Mouse (Mus musculus) frontal cortex, postnatal 36 days (tissue): ENCODE measurements at regions not wholly inside any gene's neighbourhood (a gene's known extent, or its start where the extent isn't known, plus 50 kb on each side); places are given as distances from the start of the nearest gene placed in this dataset.
"Not testable (repeated sequence)": the region's sequence is repeated elsewhere in the genome, so short reads cannot be mapped to it uniquely, and the experiment has no call there.

Experiments
- DNase-seq, 2 experiments: peaks; one replicate each; pipeline ENCODE4 v3.0.0; 2022; ENCODE audit warnings: low spot score in 2 of 2

DNA sequence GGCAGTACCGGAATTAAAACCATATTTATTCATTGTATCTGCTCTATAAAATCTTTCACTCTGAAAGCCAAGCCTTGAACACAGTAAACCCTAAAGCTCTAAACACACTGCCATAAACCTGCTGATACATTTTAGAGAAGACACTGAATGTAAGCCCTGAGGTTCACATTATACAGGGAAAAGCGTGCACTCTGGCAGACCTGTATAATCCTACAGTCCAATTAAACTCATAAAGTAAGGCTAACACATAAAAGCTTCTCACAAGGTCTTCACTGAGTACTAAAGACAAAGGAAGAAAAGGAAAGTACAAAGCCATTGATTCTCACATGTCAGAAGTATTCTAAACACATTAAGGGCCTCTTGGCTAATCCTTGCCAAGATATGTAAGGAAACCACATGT is 302.8 kb downstream of the Cylc2 start:
- DNase-seq, result no peak

DNA sequence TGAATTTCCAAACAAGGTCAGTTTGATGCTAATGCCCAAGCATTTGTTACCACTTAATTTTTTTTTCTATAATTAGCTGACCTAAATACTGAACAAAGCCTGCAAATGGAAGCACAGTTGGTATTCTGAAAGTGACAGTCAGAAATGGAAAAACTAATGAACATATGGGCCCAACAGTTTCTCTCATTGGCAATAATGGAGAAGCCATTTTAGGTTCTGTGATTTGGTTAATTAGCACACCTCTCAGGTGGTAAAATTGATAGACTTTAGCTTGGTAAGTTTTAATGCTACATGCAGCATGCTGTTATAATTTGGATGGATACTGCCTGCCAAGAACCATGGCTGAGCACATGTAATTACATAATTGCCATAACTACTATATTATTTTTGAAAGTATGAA is 303.3 kb downstream of the Cylc2 start:
- DNase-seq, result no peak

DNA sequence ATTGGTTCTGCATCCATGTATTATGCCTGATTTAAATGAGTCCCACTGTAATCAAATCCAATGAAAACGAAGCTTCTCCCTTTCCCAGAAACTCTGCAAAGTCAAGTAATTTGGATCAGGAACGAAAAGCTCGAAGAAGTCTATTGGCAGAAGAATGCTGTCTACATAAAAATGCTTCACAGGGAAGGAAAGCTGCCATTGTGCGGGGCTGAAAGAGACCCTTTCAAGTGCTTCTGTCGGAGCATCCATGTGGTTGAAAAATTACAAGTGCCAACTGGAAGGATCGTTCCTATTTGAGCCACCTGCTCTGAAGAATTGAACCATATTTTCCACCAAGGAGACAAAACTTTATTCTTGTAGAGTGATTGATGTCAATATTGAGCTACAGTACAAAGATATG is 328.9 kb downstream of the Cylc2 start:
- DNase-seq, result no peak

DNA sequence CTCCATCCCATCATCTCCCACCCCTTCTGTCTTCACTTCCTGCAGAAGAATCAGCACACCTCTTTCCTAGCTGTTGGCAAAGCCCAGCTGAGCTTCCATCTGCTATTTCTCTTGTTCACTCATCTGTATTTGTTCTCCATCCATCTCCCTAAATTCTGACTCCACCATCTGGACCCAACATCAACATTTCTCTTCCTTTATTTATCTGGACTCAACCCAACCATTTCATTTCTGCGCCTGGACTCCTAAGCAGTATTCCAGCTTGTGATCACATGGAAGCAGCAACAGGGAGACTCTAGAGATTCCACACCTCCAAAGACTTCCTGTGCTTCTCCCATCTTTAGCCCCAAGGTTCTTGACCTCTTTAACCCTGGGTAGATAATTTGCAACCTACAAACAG is 343.2 kb downstream of the Cylc2 start:
- no peak for DNase-seq

DNA sequence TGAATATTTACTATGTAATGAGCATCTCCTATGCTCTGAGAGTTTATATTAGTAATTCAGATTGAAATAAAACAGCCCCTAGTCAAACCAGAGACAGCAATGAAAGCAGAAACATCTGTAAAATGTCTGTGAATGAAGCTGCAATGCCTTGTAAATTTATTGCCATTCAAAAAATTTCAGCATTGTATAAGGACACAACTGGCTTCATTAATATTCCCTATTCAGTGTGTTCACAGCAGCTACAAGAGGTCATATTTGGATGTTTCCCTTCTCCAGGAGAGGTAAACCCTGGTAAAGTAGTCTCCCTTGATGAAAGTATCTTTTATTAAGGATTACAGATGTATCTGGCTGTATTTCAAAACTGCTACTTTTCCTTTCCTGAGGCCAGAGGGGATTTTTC is 343.6 kb downstream of the Cylc2 start:
- DNase-seq, result no peak

DNA sequence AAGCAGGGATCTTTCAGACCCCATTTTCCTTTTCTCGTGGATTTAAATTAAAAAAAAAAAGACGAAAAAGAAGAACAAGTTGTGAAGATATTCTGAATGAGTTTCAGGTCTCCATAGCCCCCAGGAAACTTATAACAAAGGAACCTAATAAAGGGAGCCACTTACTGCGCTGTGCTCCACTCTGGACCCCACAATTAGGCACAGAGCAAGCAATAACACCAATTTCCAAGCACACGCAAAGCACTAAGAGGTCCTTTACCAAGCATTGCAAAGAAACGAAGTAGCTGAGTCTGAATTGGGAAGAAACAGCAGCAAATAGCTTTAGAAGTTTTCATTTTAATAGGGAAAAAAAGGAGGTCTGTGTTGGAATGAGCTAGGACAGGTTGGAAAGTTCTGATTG is 345.9 kb downstream of the Cylc2 start:
- DNase-seq, result no peak

DNA sequence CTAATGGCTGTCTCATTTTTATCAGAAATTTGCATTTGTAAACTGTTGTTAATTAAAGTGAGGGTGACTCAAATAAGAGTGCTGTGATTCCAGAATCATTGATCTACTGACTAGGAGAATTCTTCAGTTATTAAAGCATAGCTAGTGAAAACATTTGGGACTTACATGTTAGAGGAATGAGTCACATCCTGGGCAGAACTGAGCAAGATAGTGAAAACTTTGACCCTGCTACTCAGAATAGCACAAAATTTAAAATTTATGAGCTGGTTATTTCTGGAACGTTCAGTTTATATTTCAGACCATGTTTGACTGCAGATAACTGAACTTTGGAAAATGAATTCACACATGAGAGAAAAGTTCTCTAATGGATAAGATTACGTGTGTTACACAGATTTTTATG is 360.0 kb downstream of the Cylc2 start:
- no peak for DNase-seq

DNA sequence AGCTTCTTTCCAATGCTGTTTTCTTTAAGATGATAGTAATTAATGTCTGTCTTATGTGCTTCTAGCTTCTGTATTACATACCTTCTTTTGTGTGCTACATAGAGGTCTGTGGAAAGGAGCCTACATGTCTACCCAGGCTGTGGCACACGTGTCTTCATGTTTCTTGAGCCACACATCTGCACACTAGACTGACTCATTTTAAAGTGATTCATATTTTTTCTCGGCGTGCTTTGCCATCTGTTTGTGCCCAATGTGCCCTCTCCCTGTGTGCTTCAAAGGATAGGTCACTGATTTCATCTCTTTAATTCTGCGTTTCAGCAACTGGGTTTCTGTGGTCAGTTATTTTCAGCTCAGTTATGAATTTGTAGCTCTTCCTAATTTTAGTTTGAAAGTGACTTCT is 377.6 kb downstream of the Cylc2 start:
- no peak for DNase-seq

DNA sequence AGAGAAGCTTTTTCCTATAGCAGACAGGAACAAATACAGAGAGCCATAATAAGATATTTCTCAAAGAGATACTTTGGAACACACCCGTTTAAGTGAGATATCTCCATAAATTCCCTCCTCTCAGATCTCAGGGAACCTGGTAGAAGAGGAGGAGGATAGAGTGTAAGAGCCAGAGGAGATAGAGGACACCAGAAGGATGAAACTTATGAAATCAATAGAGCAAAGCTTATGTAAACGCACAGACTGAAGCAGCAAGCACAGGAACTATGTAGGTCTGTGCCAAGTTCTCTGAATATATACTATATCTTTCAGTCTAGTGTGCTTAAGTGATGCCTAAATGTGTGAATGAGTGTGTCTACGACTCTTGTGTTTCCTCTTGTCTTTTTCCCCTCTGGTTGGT is 381.4 kb downstream of the Cylc2 start:
- DNase-seq, result peak in 1 of 2 experiments; percentile 2

DNA sequence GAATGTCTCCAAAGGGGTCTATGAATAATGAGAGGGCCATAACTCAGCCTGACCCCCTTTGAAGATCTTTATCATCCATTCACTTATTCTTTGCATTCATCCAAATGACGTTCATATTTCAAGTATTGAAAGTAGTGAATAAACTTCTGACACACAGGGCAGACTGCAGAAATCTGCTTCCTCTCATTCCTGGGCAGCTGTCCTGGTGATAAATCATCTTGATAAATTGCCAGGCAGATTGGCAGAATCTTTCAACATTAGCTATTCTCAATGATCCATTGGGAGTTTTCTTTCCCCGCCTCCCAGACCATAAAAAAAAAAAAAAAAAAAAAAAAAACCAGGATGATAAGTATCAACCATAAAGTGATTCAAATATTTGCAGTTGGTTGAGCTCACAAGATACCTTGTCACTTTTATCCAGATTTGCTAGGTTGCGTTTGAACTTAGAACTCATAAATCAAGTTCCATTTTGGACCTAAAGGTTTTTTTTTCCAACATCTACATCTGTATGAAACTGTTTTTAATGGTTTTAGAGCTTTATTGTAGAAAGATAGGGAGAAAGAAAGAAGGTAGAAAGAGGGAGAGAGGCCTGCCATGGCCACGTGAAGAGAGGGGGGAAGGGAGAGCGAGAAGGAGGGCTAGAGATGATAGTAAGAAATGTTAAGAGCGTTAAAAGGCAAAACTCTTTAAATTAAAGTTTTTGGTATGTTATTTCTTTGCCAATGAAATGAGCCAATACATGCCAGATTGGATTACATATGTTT is 383.7 kb downstream of the Cylc2 start:
- DNase-seq, result no peak

DNA sequence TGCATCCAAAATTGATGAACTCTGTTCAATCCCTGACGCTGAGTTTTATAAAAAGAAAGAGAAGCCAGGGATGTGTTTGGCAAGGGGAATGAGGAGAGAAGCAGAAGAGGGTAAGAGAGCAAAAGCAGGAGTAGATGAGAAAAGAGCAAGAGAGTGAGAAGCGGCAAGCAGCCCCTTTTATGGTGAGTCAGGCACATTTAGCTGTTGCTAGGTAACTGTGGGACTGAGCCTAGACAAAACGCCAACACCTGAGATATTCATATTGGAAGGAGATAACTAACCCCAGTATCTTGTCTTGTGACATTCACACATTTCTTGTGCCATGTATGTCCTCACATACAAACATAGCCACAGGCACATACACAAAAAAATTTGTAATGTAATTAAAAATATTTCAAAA is 410.8 kb downstream of the Cylc2 start:
- DNase-seq, result no peak

DNA sequence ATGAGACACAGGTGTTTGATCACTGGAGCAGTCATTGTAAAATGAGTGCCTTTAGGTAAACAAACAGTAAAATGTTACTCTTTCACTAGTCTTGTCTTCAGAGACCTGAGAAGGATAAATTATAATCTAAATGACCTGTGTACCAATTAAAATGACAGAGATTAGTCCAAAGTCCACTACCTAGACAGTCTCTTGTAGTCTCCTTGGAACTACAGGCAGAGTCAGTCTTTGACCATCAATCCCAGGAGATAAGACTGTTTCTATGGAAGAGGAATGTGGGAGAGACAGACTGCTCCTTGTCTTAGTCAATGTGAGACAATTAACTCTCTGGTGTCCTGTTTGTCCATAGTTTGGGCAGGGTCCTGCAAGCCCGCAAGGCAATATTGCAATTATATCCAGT is 417.0 kb downstream of the Cylc2 start:
- no peak for DNase-seq

DNA sequence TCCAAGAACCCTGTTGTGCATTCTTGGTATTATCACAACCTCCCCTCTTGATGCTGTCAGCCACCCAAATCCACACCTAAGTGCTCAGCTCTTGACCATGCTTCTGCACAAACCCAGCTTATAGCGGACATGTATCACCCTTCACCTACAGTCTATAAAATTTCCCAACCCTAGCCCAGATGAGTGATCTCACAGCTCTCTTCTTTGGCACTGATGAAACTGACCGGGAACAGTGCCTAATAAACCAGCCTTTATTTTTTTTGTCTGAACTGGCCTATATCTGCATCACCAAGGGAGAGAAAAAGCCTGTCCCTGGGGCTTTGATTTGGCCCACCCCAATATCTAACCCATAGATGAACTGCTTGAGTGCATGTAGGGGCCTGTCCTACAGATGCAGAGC is 440.8 kb downstream of the Cylc2 start:
- DNase-seq, result no peak

DNA sequence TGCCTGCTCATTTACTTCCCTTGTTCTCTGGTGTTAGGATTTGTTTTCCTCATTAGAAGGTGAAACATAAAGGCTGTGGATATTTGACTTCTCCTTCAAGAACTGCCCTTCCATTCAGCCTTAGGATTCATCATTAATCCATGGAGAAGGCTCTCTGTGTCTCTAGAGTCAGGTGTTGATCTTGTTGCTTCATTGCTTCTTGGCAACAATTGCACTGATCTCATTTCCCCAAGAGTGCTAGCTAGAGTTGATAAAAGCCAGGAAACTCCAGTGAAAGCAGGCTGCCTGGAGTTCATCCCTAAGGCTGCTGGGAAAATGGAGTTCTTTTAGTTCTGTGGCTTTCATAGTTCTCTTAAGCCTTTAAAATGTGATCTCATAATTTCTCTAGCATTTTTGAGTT is 441.8 kb downstream of the Cylc2 start:
- no peak for DNase-seq

DNA sequence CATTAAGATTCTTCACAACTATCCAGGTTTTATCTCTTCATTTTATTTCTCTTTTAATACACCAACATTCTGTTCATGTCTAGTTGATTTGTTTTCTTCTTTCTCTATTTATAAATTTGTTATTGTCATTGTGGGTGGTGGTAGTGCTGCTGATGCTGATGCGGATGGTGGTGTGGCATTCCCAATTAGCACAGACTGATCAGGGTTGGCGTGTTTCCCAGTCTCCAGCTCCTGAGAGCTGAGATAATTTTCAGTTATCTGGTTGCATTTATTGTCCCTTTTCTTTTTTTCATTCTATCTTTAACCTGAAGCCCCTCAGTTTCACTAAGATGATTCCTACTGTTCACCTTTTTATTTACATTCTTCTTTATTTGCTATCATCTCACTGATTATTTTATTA is 455.0 kb downstream of the Cylc2 start:
- peak in 1 of 2 experiments; percentile 14 for DNase-seq

DNA sequence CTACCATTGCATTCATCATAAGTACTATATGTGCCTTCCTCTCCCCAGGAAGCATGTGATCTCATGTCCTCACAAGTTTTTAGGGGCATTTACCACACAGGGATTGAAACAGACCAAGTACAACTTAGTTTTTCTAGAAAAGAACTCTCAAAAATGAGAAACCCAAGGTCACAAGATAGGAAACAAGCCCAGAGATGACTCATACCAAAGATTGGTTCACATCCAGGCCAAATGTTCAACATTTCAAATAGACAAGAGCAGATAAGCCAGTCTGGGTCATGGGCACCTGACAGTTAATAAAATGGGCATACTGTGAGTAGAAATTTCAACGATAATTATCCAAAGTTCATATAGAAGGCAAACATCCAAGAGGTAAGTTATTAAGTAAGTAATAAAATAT is 457.9 kb downstream of the Cylc2 start:
- no peak for DNase-seq

DNA sequence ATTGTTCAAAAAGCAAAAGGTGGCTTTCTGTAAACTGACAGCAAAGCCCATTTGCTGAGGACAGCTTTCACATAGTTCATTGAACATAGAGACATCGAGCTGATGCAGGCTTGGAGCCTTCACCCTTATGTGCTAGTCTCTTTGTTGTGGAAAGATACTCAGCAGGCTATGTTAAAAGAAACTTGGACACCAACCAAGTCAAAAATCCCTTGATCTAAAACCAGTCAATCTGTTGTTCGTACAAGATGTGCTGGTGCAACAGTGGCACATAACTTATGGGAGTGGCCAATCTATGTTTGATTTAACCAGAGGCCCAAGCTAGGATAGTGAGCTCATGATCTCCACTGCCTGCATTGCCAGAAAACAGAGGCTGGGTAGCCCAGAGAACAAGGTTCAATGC is 462.6 kb downstream of the Cylc2 start:
- no peak for DNase-seq

DNA sequence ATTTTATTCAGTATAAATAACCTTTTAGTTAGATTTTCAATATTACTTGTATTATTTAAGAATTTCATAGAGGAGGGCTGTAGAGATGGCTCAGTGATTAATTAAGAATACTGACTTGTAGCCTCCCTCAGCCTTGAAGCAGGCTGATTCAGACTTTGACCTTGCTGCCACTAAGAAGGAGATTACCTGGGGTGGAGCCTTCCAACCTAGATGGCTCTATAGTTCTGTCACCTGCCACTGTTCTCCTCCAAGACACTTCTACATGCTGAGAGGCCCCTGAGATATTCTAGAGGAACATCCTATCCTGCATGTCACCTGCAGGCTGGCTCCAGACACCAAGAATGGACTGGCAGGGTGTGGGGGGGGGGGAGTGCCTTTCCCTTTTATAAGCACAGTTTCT is 466.9 kb downstream of the Cylc2 start:
- not testable (repeated sequence) for DNase-seq

DNA sequence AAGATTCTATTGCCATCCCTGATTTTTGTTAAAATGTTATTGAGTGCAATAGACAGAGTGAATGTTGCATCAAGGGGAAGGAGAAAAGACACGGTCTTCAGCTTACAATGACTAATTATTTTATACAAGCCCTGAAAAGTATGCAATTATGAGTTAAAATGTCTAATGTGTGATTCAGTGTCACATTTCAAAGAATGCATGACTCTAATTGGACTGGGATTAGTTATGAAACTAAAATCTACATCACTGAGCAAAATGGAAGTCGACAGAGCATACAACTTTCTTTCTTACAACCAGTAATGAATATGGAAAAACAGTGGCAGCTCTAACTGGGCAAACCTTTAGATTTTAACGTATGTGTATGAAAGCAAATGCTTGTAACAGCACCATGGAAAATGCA is 470.2 kb downstream of the Cylc2 start:
- DNase-seq, result no peak
